Mouse (Mus musculus): ENCODE measurements at regions not wholly inside any gene's neighbourhood (a gene's known extent, or its start where the extent isn't known, plus 50 kb on each side); places are given as distances from the start of the nearest gene placed in this dataset.

- Histone ChIP-seq H3K4me3 (ENCODE audit: low read depth, low read length) (no peak overlapping the region), H3K9me3 (ENCODE audit: low read length) (no peaks in the 10 kb centered on the region), H3K4me2 (ENCODE audit: low read depth, low read length, poor library complexity, severe bottlenecking) (no peak overlapping the region), H3K36me3 (ENCODE audit: insufficient read depth, low read length) (no peaks in the 10 kb centered on the region), H3K27me3 (ENCODE audit: insufficient read depth, low read length) (no peaks in the 10 kb centered on the region), H3K27ac (ENCODE audit: low read depth, low read length) (no peak overlapping the region), H3K4me1 (ENCODE audit: insufficient read depth, low read length) (no peaks in the 10 kb centered on the region), H3K9ac (replicated peaks; ENCODE audit: low read length, poor library complexity, severe bottlenecking) (no peak overlapping the region)
- no peak for TF ChIP-seq CTCF (IDR thresholded peaks at IDR 0.05)
- DNase-seq (ENCODE audit: low spot score) (peak; percentile 29), ATAC-seq (ENCODE audit: low FRiP score) (no peak)
- WGBS: 74% methylated on average over 14 of the region's 14 CpGs
Measured at GRCm38 (mm10) chr13:31184845-31185834, 211.1 kb downstream of the Gm5447 start.

DNA sequence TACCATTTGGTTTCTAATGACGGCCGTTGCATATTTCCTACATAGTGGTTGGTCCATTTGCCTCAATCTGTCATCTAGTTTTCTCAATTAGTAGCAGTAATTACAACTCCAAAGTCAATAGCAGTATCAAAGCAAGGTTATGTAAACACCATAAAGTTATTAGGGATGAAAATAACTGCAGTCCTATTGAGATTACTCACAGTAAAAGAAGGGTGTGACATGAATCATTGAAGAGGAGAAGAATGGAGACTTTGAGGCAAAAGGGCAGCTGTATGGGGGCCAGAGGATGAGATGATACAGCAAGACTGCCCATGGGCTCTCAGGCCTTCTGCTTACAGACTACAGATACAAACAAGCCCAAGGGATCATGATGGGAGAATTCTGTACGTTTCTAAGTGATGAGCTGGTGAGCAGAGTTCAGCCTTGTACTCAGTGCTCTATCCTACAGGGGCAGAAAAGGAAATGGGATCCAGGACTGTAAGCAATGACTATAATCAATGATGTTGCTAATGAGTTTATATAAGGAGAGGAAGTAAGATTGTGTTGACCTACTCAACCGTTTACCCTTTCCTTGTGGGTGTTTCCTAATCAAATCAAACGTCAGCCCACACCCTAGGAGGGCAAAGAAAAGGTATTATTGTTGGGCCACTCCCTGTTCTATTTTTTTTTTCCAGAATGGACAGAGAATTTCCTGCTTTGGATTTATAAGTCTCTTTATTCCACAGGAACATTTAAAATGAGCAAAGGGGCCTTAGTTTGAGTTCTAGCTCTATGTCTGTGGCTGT, 213.0 kb downstream of the Gm5447 start:
- H3K27ac ChIP-seq (ENCODE audit: low read depth, low read length): no peak overlapping the region
- DNase-seq (ENCODE audit: low spot score): no peak
- no peak overlapping the region for H3K9ac ChIP-seq (replicated peaks; ENCODE audit: low read length, poor library complexity, severe bottlenecking)
- no peaks in the 10 kb centered on the region for H3K4me1 ChIP-seq (ENCODE audit: insufficient read depth, low read length)
- no peak overlapping the region for H3K4me3 ChIP-seq (ENCODE audit: low read depth, low read length)
- no peak overlapping the region for H3K4me2 ChIP-seq (ENCODE audit: low read depth, low read length, poor library complexity, severe bottlenecking)
- 71% methylated on average over 5 of the region's 5 CpGs for WGBS
- TF ChIP-seq CTCF (IDR thresholded peaks at IDR 0.05): no peak
- no peaks in the 10 kb centered on the region for H3K27me3 ChIP-seq (ENCODE audit: insufficient read depth, low read length)
- H3K9me3 ChIP-seq (ENCODE audit: low read length): no peaks in the 10 kb centered on the region
- H3K36me3 ChIP-seq (ENCODE audit: insufficient read depth, low read length): no peaks in the 10 kb centered on the region
- ATAC-seq (ENCODE audit: low FRiP score): no peak

DNA sequence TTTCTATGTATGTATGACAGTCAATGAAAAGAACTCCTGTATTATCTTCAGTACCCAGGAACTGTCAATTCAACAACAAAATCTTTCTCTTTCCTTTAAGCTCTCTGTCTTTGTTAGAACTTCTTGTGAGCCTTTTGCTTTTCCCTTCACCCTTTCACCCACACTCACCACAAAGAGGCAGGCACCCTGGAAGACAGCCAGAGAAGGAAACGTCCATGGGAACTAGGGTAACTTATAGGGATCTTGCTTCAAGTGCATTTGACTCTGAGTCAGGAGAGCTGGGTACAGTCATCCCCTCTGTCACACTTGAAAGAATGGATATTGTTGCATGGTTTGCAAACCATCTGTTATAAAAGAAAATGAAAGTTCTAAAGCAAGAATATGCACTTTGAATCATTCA, 215.1 kb downstream of the Gm5447 start:
- H3K9ac ChIP-seq (replicated peaks; ENCODE audit: low read length, poor library complexity, severe bottlenecking): no peak overlapping the region
- DNase-seq (ENCODE audit: low spot score) (no peak), ATAC-seq (ENCODE audit: low FRiP score) (no peak)
- no peak for TF ChIP-seq CTCF (IDR thresholded peaks at IDR 0.05)
- no peak overlapping the region for H3K27ac ChIP-seq (ENCODE audit: low read depth, low read length)
- 26% methylated on average over 1 of the region's 1 CpGs for WGBS
- no peak overlapping the region for H3K4me3 ChIP-seq (ENCODE audit: low read depth, low read length)
- no peaks in the 10 kb centered on the region for H3K36me3 ChIP-seq (ENCODE audit: insufficient read depth, low read length)
- no peaks in the 10 kb centered on the region for H3K27me3 ChIP-seq (ENCODE audit: insufficient read depth, low read length)
- no peaks in the 10 kb centered on the region for H3K4me1 ChIP-seq (ENCODE audit: insufficient read depth, low read length)
- no peak overlapping the region for H3K4me2 ChIP-seq (ENCODE audit: low read depth, low read length, poor library complexity, severe bottlenecking)
- no peaks in the 10 kb centered on the region for H3K9me3 ChIP-seq (ENCODE audit: low read length)

- 81% methylated on average over 4 of the region's 4 CpGs for WGBS
Measured at GRCm38 (mm10) chr13:31190036-31190435, 216.0 kb downstream of the Gm5447 start.

GRCm38 (mm10) chr13:31191344-31192139, 217.5 kb downstream of the Gm5447 start:
- TF ChIP-seq CTCF (IDR thresholded peaks at IDR 0.05): no peak
- H3K4me2 ChIP-seq (ENCODE audit: low read depth, low read length, poor library complexity, severe bottlenecking): no peak overlapping the region
- WGBS: 79% methylated on average over 7 of the region's 7 CpGs
- no peaks in the 10 kb centered on the region for H3K36me3 ChIP-seq (ENCODE audit: insufficient read depth, low read length)
- no peak overlapping the region for H3K4me3 ChIP-seq (ENCODE audit: low read depth, low read length)
- H3K27me3 ChIP-seq (ENCODE audit: insufficient read depth, low read length): no peaks in the 10 kb centered on the region
- H3K4me1 ChIP-seq (ENCODE audit: insufficient read depth, low read length): no peaks in the 10 kb centered on the region
- no peak overlapping the region for H3K9ac ChIP-seq (replicated peaks; ENCODE audit: low read length, poor library complexity, severe bottlenecking)
- ATAC-seq (ENCODE audit: low FRiP score) (no peak), DNase-seq (ENCODE audit: low spot score) (no peak)
- no peak overlapping the region for H3K27ac ChIP-seq (ENCODE audit: low read depth, low read length)
- no peaks in the 10 kb centered on the region for H3K9me3 ChIP-seq (ENCODE audit: low read length)

More at GRCm38 (mm10) chr13:31190036-31190435, 216.0 kb downstream of the Gm5447 start:
- no peak for DNase-seq (ENCODE audit: low spot score)
- Histone ChIP-seq H3K4me3 (ENCODE audit: low read depth, low read length) (no peak overlapping the region), H3K4me2 (ENCODE audit: low read depth, low read length, poor library complexity, severe bottlenecking) (no peak overlapping the region), H3K27ac (ENCODE audit: low read depth, low read length) (no peak overlapping the region), H3K36me3 (ENCODE audit: insufficient read depth, low read length) (no peaks in the 10 kb centered on the region), H3K27me3 (ENCODE audit: insufficient read depth, low read length) (no peaks in the 10 kb centered on the region), H3K9ac (replicated peaks; ENCODE audit: low read length, poor library complexity, severe bottlenecking) (no peak overlapping the region), H3K4me1 (ENCODE audit: insufficient read depth, low read length) (no peaks in the 10 kb centered on the region), H3K9me3 (ENCODE audit: low read length) (no peaks in the 10 kb centered on the region)
- no peak for ATAC-seq (ENCODE audit: low FRiP score)
- TF ChIP-seq CTCF (IDR thresholded peaks at IDR 0.05): no peak

Measured in midbrain, postnatal 0 days (tissue).